Mouse (Mus musculus): ENCODE measurements around the gene Ina. TPM values are rescaled to one million over a fixed set of nuclear protein-coding genes. Genes with fewer than 3 reads are reported as not detected.

The Ina gene
- total and polyA plus RNA-seq, 3 experiments, result not detected

DNA sequence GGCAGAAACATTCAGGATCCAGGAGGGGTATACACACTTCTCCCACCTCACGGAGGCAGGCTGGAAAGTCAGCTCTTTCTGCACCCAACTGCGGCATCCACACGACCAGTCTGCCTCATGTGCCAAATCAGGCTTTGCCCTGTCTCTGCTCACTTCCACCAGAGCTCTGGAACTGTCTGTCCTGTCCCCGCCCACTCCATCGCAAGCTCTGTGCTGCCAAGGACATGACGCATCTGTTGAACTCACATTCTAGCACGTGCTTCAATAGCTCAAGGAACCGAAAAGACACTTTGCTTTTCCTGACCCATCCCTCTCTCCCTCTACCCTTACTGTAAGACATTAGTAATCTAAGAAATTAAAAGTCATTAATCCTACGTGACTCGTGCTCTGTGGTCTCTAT, 10.5 kb downstream of the Ina start:
- Histone ChIP-seq H3K27me3 (ENCODE audit: control insufficient read depth in 1 of 2, insufficient read depth in 2 of 2, low read length in 2 of 2) (no peaks in the 10 kb centered on the region), H3K4me1 (ENCODE audit: control insufficient read depth in 1 of 2, insufficient read depth in 2 of 2, low read length in 2 of 2) (no peaks in the 10 kb centered on the region), H3K4me3 (ENCODE audit: control insufficient read depth in 1 of 2, insufficient read depth in 1 of 2, low read depth in 2 of 2, low read length in 2 of 2) (no peak overlapping the region), H3K27ac (ENCODE audit: control insufficient read depth, low read depth, low read length) (no peak overlapping the region), H3K9ac (ENCODE audit: control insufficient read depth, low read depth, low read length, poor library complexity, severe bottlenecking) (no peak overlapping the region), H3K79me2 (ENCODE audit: control insufficient read depth, insufficient read depth, low read length, poor library complexity) (no peaks in the 10 kb centered on the region), H3K36me3 (ENCODE audit: control insufficient read depth in 1 of 2, insufficient read depth in 2 of 2, low read length in 2 of 2) (no peaks in the 10 kb centered on the region), H3K9me3 (replicated peaks; ENCODE audit: insufficient read depth, low read length) (no peaks in the 10 kb centered on the region)
- TF ChIP-seq HCFC1 (IDR thresholded peaks at IDR 0.05; ENCODE audit: low read depth, low read length) (no peak), GABPA (IDR thresholded peaks at IDR 0.05; ENCODE audit: low read depth, low read length) (no peak), MAFK (IDR thresholded peaks at IDR 0.05; ENCODE audit: borderline replicate concordance, low read depth, low read length) (no peak), RAD21 (IDR thresholded peaks at IDR 0.05; ENCODE audit: low read depth, low read length) (no peak), MYC (IDR thresholded peaks at IDR 0.05; ENCODE audit: low read depth, low read length) (no peak), POLR2A (IDR thresholded peaks at IDR 0.05; ENCODE audit: control insufficient read depth in 1 of 2, insufficient read depth in 1 of 2, low read depth in 1 of 2, low read length in 2 of 2, poor library complexity in 1 of 2) (no peak), RCOR1 (IDR thresholded peaks at IDR 0.05; ENCODE audit: low read depth, low read length) (no peak), ZNF384 (IDR thresholded peaks at IDR 0.05; ENCODE audit: low read depth, low read length) (no peak), NRF1 (IDR thresholded peaks at IDR 0.05; ENCODE audit: insufficient read depth, low read depth, low read length, poor library complexity, severe bottlenecking) (no peak)
- DNase-seq (ENCODE audit: low read depth, low spot score), result no peak

DNA sequence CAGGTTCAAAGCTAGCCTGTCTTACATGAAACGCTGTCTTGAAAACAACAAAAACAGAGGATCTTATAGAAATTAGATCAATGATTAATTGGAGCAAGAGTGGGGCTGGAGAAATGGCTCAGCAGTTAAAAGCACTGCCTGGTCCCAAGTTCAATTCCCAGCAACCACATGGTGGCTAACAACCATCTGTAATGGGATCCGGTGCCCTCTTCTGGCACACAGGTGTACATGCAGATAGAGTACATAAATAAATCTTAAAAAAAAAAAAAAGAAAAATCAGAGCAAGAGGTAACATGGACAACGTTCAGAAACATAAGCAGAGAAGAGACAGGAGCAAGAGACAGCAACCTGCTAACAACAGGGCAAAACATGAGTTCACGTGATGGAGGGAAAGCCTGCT, 12.0 kb downstream of the Ina start:
- TF ChIP-seq USF1 (IDR thresholded peaks at IDR 0.05; ENCODE audit: low read depth, low read length), result no peak
- TF ChIP-seq CTCF (IDR thresholded peaks at IDR 0.05 in 2 of 3, conservative IDR thresholded peaks at IDR 0.05 in 1 of 3; ENCODE audit: control insufficient read depth in 1 of 3, insufficient read depth in 1 of 3, low read depth in 2 of 3, low read length in 3 of 3, poor library complexity in 1 of 3, severe bottlenecking in 1 of 3), result peak; percentile 4 to 33 (median 11); a peak in 2 of 6 replicates
- TF ChIP-seq HCFC1 (IDR thresholded peaks at IDR 0.05; ENCODE audit: low read depth, low read length), result no peak
- no peak for TF ChIP-seq ELF1 (IDR thresholded peaks at IDR 0.05; ENCODE audit: low read depth, low read length)
- TF ChIP-seq E2F4 (IDR thresholded peaks at IDR 0.05; ENCODE audit: borderline replicate concordance, low read depth, low read length), result no peak
- no peak for TF ChIP-seq TCF12 (IDR thresholded peaks at IDR 0.05; ENCODE audit: low read depth, low read length)
- TF ChIP-seq CHD1 (IDR thresholded peaks at IDR 0.05; ENCODE audit: low read depth, low read length), result no peak
- no peak for TF ChIP-seq ETS1 (IDR thresholded peaks at IDR 0.05; ENCODE audit: low read depth, low read length)
- no peak for TF ChIP-seq MEF2A (IDR thresholded peaks at IDR 0.05; ENCODE audit: extremely low read depth, insufficient replicate concordance, low read depth, low read length, poor library complexity, severe bottlenecking)
- TF ChIP-seq SIN3A (IDR thresholded peaks at IDR 0.05; ENCODE audit: low read length), result no peak
- TF ChIP-seq POLR2A (IDR thresholded peaks at IDR 0.05; ENCODE audit: control insufficient read depth in 1 of 2, insufficient read depth in 1 of 2, low read depth in 1 of 2, low read length in 2 of 2, poor library complexity in 1 of 2), result no peak
- no peak for TF ChIP-seq TAL1 (IDR thresholded peaks at IDR 0.05; ENCODE audit: low read length)
- no peak for TF ChIP-seq JUND (IDR thresholded peaks at IDR 0.05; ENCODE audit: low read depth, low read length)
- TF ChIP-seq ZC3H11A (IDR thresholded peaks at IDR 0.05; ENCODE audit: low read depth, low read length), result no peak
- TF ChIP-seq POLR2AphosphoS5 (IDR thresholded peaks at IDR 0.05; ENCODE audit: borderline replicate concordance, low read depth, low read length), result no peak
- TF ChIP-seq RAD21 (IDR thresholded peaks at IDR 0.05; ENCODE audit: low read depth, low read length), result peak; percentile 5
- peak; percentile 47; the same call in 1 of the 2 replicates for TF ChIP-seq ZNF384 (IDR thresholded peaks at IDR 0.05; ENCODE audit: low read depth, low read length)
- TF ChIP-seq BHLHE40 (IDR thresholded peaks at IDR 0.05; ENCODE audit: borderline replicate concordance, low read depth, low read length), result no peak
- peak; percentile 24 for TF ChIP-seq SMC3 (IDR thresholded peaks at IDR 0.05; ENCODE audit: low read depth, low read length)
- TF ChIP-seq ZMIZ1 (IDR thresholded peaks at IDR 0.05; ENCODE audit: low read depth, low read length), result no peak
- Histone ChIP-seq H3K4me1 (ENCODE audit: control insufficient read depth in 1 of 2, insufficient read depth in 2 of 2, low read length in 2 of 2) (no peaks in the 10 kb centered on the region), H3K9ac (ENCODE audit: control insufficient read depth, low read depth, low read length, poor library complexity, severe bottlenecking) (no peak overlapping the region), H3K9me3 (replicated peaks; ENCODE audit: insufficient read depth, low read length) (no peaks in the 10 kb centered on the region), H3K36me3 (ENCODE audit: control insufficient read depth in 1 of 2, insufficient read depth in 2 of 2, low read length in 2 of 2) (no peaks in the 10 kb centered on the region), H3K27ac (ENCODE audit: control insufficient read depth, low read depth, low read length) (no peak overlapping the region), H3K79me2 (ENCODE audit: control insufficient read depth, insufficient read depth, low read length, poor library complexity) (no peaks in the 10 kb centered on the region), H3K4me3 (ENCODE audit: control insufficient read depth in 1 of 2, insufficient read depth in 1 of 2, low read depth in 2 of 2, low read length in 2 of 2) (no peak overlapping the region), H3K27me3 (ENCODE audit: control insufficient read depth in 1 of 2, insufficient read depth in 2 of 2, low read length in 2 of 2) (no peaks in the 10 kb centered on the region)
- no peak for DNase-seq (ENCODE audit: low read depth, low spot score)

Measured in MEL (cell line).